Mouse (Mus musculus) sigmoid colon, adult 10 weeks (tissue): ENCODE measurements around the gene Edf1. TPM values are rescaled to one million over a fixed set of nuclear protein-coding genes. Genes with fewer than 3 reads are reported as not detected.

Experiments used
- polyA plus RNA-seq: library from polyadenylated mRNA; stranded (reverse); fragments of 350-450 nt; fragmentation: Illumina TruSeq; extraction: RNeasy Lipid Tissue Mini Kit (QIAGEN cat#74804); gene quantifications from one replicate; pipeline ENCODE4 v1.2.3, GENCODE M21; 2014; ENCODE audit warnings: low read depth, low replicate concordance

Gene Edf1
- polyA plus RNA-seq = 2.6 TPM

GRCm38 (mm10) chr2:25557221-25557963 is at the start of gene Edf1:
TSS of gene Edf1 (plus strand) at chr2:25557847.

GRCm38 (mm10) chr2:25546811-25547491 is 10.7 kb upstream of the Edf1 start, which contains the start of gene Traf2:
TSS of gene Traf2 (minus strand) at chr2:25546940.

GRCm38 (mm10) chr2:25574579-25575431 is 17.2 kb downstream of the Edf1 start, which contains the start of the genes Mamdc4 and Phpt1:
TSS of gene Mamdc4 (minus strand) at chr2:25574845.
TSS of gene Phpt1 (minus strand) at chr2:25575224.

GRCm38 (mm10) chr2:25581294-25581864 is 23.7 kb downstream of the Edf1 start, which contains the start of gene Ajm1:
TSS of gene Ajm1 (minus strand) at chr2:25581757.

GRCm38 (mm10) chr2:25607761-25608622 is 50.3 kb downstream of the Edf1 start, which contains the start of gene Rabl6:
TSS of gene Rabl6 (minus strand) at chr2:25608521.

Other genes with a start within 250 kb of the Edf1 start
- gene Grin1, start 238.7 kb upstream of the Edf1 start, polyA plus RNA-seq = 0.13 TPM
- 21.3 TPM for gene Man1b1, start 225.5 kb upstream of the Edf1 start, polyA plus RNA-seq
- gene Dpp7, start 201.5 kb upstream of the Edf1 start, polyA plus RNA-seq = 7.7 TPM
- 3.2 TPM for gene Uap1l1, start 192.2 kb upstream of the Edf1 start, polyA plus RNA-seq
- 0.13 TPM for gene Sapcd2, start 185.5 kb upstream of the Edf1 start, polyA plus RNA-seq
- gene Entpd2, start 162.0 kb upstream of the Edf1 start, polyA plus RNA-seq = 0.28 TPM
- gene Npdc1, start 158.5 kb upstream of the Edf1 start, polyA plus RNA-seq = 9.3 TPM
- gene Fut7, start 134.6 kb upstream of the Edf1 start, polyA plus RNA-seq = not detected
- 0.09 TPM for gene Abca2, start 129.1 kb upstream of the Edf1 start, polyA plus RNA-seq
- not detected for gene Clic3, start 101.0 kb upstream of the Edf1 start, polyA plus RNA-seq
- 2.6 TPM for gene Paxx, start 96.8 kb upstream of the Edf1 start, polyA plus RNA-seq
- gene Ptgds, start 87.8 kb upstream of the Edf1 start, polyA plus RNA-seq = not detected
- not detected for gene Lcn12, start 63.9 kb upstream of the Edf1 start, polyA plus RNA-seq
- gene Fbxw5, start 57.1 kb upstream of the Edf1 start, polyA plus RNA-seq = 1.5 TPM
- gene C8g, start 56.1 kb upstream of the Edf1 start, polyA plus RNA-seq = not detected
- 0.95 TPM for gene Traf2, start 10.9 kb upstream of the Edf1 start, polyA plus RNA-seq
- gene Mamdc4, start 17.0 kb downstream of the Edf1 start, polyA plus RNA-seq = not detected
- not detected for gene Phpt1, start 17.4 kb downstream of the Edf1 start, polyA plus RNA-seq
- gene Ajm1, start 23.9 kb downstream of the Edf1 start, polyA plus RNA-seq = not detected
- gene Rabl6, start 50.7 kb downstream of the Edf1 start, polyA plus RNA-seq = 29.1 TPM
- gene Ccdc183, start 59.8 kb downstream of the Edf1 start, polyA plus RNA-seq = not detected
- gene Tmem141, start 64.2 kb downstream of the Edf1 start, polyA plus RNA-seq = 3.3 TPM
- 7.5 TPM for gene Fcna, start 70.2 kb downstream of the Edf1 start, polyA plus RNA-seq
- gene Lcn8, start 95.3 kb downstream of the Edf1 start, polyA plus RNA-seq = not detected
- gene Lcn5, start 100.1 kb downstream of the Edf1 start, polyA plus RNA-seq = not detected
- gene Lcn6, start 118.9 kb downstream of the Edf1 start, polyA plus RNA-seq = not detected
- not detected for gene Lcn10, start 124.9 kb downstream of the Edf1 start, polyA plus RNA-seq
- gene Obp2a, start 142.2 kb downstream of the Edf1 start, polyA plus RNA-seq = not detected
- 5.0 TPM for gene Bmyc, start 148.9 kb downstream of the Edf1 start, polyA plus RNA-seq
- not detected for gene Obp2b, start 179.2 kb downstream of the Edf1 start, polyA plus RNA-seq
- not detected for gene Lcn3, start 207.7 kb downstream of the Edf1 start, polyA plus RNA-seq
- not detected for gene Lcn11, start 219.2 kb downstream of the Edf1 start, polyA plus RNA-seq
- gene Gm13539, start 224.4 kb downstream of the Edf1 start, polyA plus RNA-seq = not detected